ENCODE assay signal across 10 mouse cellular contexts in the genomic region with DNA sequence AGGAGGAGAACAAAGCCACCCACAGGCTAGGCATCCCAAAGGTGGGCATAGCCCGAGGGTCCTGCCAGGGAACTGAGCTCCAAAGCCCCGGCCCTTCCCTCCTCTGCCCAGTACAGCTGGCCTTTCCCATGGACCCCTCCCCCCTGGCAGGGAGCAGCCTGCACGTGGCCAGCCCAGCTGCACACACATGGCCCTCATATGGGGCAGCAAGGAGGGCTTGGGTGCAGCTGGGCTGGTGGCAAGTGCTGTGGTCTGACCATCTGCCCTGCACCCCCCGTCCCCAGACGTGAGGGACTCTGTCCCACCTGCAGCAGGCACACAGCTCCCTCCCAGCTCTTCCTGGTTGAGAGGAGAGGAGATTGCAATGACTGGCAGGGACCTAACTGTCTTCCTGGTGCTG. TPM values are rescaled to one million over a fixed set of nuclear protein-coding genes. Genes with fewer than 3 reads are reported as not detected.
DNase-seq lines count a peak whose midpoint lies in the region; ATAC-seq and TF ChIP-seq lines count a peak whose summit lies in the region.
"Had no signal": no experiment of that assay in that cellular context is flagged by ENCODE, and none has a peak within 500 bp of the region (broad histone marks: within the 10 kb centered on the region; RNA-seq: fewer than 3 reads in every experiment).

No protein-coding gene starts in this region.

- no peak for TF ChIP-seq EP300 in heart, postnatal 0 days (IDR thresholded peaks at IDR 0.05; ENCODE audit: low read depth)

- no peak overlapping the region for H3ac ChIP-seq in myocyte (ENCODE audit: control insufficient read depth, insufficient read length)

- H3K4me2 ChIP-seq in heart, embryonic 14.5 days (ENCODE audit: low read length): peak overlapping the region; percentile 19
- peak overlapping the region; percentile 15; the same call in 1 of the 2 replicates for H3K4me2 ChIP-seq in midbrain, embryonic 13.5 days (replicated peaks)
- no peak overlapping the region for H3K4me2 ChIP-seq in midbrain, embryonic 11.5 days
- H3K4me2 ChIP-seq in heart, postnatal 0 days (ENCODE audit: low read depth, low read length): peak overlapping the region; percentile 9; the same call in 1 of the 2 replicates
- no peak overlapping the region for H3K4me2 ChIP-seq in myocyte (ENCODE audit: low read depth)

- H3K27me3 ChIP-seq in heart, embryonic 14.5 days (ENCODE audit: control insufficient read depth, insufficient read depth, low read length): no peaks in the 10 kb centered on the region
- H3K27me3 ChIP-seq in midbrain, embryonic 13.5 days: peaks cover 69% of the 10 kb centered on the region
- peaks cover 23% of the 10 kb centered on the region for H3K27me3 ChIP-seq in midbrain, embryonic 11.5 days (ENCODE audit: control insufficient read depth, insufficient read depth, low read length)
- H3K27me3 ChIP-seq in heart, postnatal 0 days (ENCODE audit: control insufficient read depth, insufficient read depth, low read length): no peaks in the 10 kb centered on the region
- H3K27me3 ChIP-seq in myocyte (ENCODE audit: control insufficient read depth, insufficient read depth, insufficient read length): no peaks in the 10 kb centered on the region

- WGBS in heart, embryonic 14.5 days: 41% methylated on average over 5 of the region's 5 CpGs
- 28% methylated on average over 5 of the region's 5 CpGs for WGBS in midbrain, embryonic 13.5 days
- 39% methylated on average over 5 of the region's 5 CpGs for WGBS in midbrain, embryonic 11.5 days
- WGBS in heart, postnatal 0 days: 45% methylated on average over 5 of the region's 5 CpGs

- TF ChIP-seq CTCF in heart, postnatal 0 days (IDR thresholded peaks at IDR 0.05; ENCODE audit: low read depth): no peak

- H3K9me3 ChIP-seq in heart, embryonic 14.5 days (ENCODE audit: control insufficient read depth, low read length): no peaks in the 10 kb centered on the region
- H3K9me3 ChIP-seq in midbrain, embryonic 13.5 days: no peaks in the 10 kb centered on the region
- no peaks in the 10 kb centered on the region for H3K9me3 ChIP-seq in midbrain, embryonic 11.5 days (ENCODE audit: control insufficient read depth, low read length)
- H3K9me3 ChIP-seq in heart, postnatal 0 days (replicated peaks; ENCODE audit: control insufficient read depth, low read length): no peaks in the 10 kb centered on the region

- peaks cover 17 to 33% of the 10 kb centered on the region in 2 experiments for H3K4me1 ChIP-seq in heart, embryonic 14.5 days (ENCODE audit: control insufficient read depth in 2 of 2, insufficient read depth in 2 of 2, low read length in 2 of 2)
- peaks cover 44% of the 10 kb centered on the region for H3K4me1 ChIP-seq in midbrain, embryonic 13.5 days (replicated peaks)
- peaks cover 26% of the 10 kb centered on the region for H3K4me1 ChIP-seq in midbrain, embryonic 11.5 days (ENCODE audit: control insufficient read depth, insufficient read depth, low read length)
- peaks cover 13% of the 10 kb centered on the region for H3K4me1 ChIP-seq in heart, postnatal 0 days (ENCODE audit: control insufficient read depth, insufficient read depth)

- TF ChIP-seq POLR2A in myocyte (IDR thresholded peaks at IDR 0.05; ENCODE audit: insufficient read length, low read depth): no peak

- no peak overlapping the region for H3K27ac ChIP-seq in heart, embryonic 14.5 days (replicated peaks in 1 of 2; ENCODE audit: control insufficient read depth in 1 of 2, insufficient read depth in 1 of 2, low read depth in 2 of 2, low read length in 2 of 2)
- no peak overlapping the region for H3K27ac ChIP-seq in midbrain, embryonic 13.5 days
- no peak overlapping the region for H3K27ac ChIP-seq in midbrain, embryonic 11.5 days (ENCODE audit: low read depth, low read length)
- no peak overlapping the region for H3K27ac ChIP-seq in heart, postnatal 0 days (ENCODE audit: low read depth)
- H3K27ac ChIP-seq: macrophage had no signal

- no peak overlapping the region for H3K4me3 ChIP-seq in heart, embryonic 14.5 days (ENCODE audit: control insufficient read depth in 1 of 2, insufficient read depth in 1 of 2, low read depth in 1 of 2, low read length in 2 of 2)
- H3K4me3 ChIP-seq in midbrain, embryonic 13.5 days (replicated peaks): no peak overlapping the region
- H3K4me3 ChIP-seq in midbrain, embryonic 11.5 days (ENCODE audit: low read depth, low read length): no peak overlapping the region
- no peak overlapping the region for H3K4me3 ChIP-seq in heart, postnatal 0 days (ENCODE audit: low read depth, low read length)
- no peak overlapping the region for H3K4me3 ChIP-seq in myocyte

- H3K79me2 ChIP-seq in myocyte (ENCODE audit: control insufficient read depth, insufficient read depth): no peaks in the 10 kb centered on the region

- no peaks in the 10 kb centered on the region for H3K36me3 ChIP-seq in heart, embryonic 14.5 days (ENCODE audit: control insufficient read depth, insufficient read depth, low read length)
- H3K36me3 ChIP-seq in midbrain, embryonic 13.5 days: no peaks in the 10 kb centered on the region
- no peaks in the 10 kb centered on the region for H3K36me3 ChIP-seq in midbrain, embryonic 11.5 days (ENCODE audit: control insufficient read depth, insufficient read depth, low read length)
- H3K36me3 ChIP-seq in heart, postnatal 0 days (replicated peaks; ENCODE audit: control insufficient read depth, insufficient read depth, low read length): no peaks in the 10 kb centered on the region; the same call in 1 of the 2 replicates
- H3K36me3 ChIP-seq in myocyte (ENCODE audit: control insufficient read depth, insufficient read depth): no peaks in the 10 kb centered on the region

- H3K9ac ChIP-seq in heart, embryonic 14.5 days (ENCODE audit: low read length): no peak overlapping the region
- no peak overlapping the region for H3K9ac ChIP-seq in midbrain, embryonic 13.5 days (replicated peaks)
- no peak overlapping the region for H3K9ac ChIP-seq in midbrain, embryonic 11.5 days (ENCODE audit: low read length)
- no peak overlapping the region for H3K9ac ChIP-seq in heart, postnatal 0 days (replicated peaks; ENCODE audit: low read depth, low read length)

- ATAC-seq in heart, embryonic 14.5 days (ENCODE audit: insufficient number of reproducible peaks, insufficient read depth, low FRiP score, low read depth): no peak
- ATAC-seq in midbrain, embryonic 13.5 days: peak; percentile 31; the same call in 1 of the 2 replicates
- ATAC-seq in midbrain, embryonic 11.5 days (ENCODE audit: low FRiP score): no peak
- no peak for ATAC-seq in heart, postnatal 0 days (ENCODE audit: insufficient read depth, low read depth)

- DNase-seq in heart, postnatal 4 days: no peak
- DNase-seq in midbrain, embryonic 11.5 days (ENCODE audit: low spot score, missing footprints): no peak
- no peak for DNase-seq in heart, postnatal 0 days (ENCODE audit: low spot score)
- no peak for DNase-seq in frontal cortex, postnatal 36 days (ENCODE audit: low spot score in 2 of 2)
- DNase-seq: adrenal gland, postnatal 25 days; thymus, adult 18-20 months had no signal

TF ChIP-seq in myocyte, 11 proteins besides CTCF, POLR2A, EP300 and RAD21:
- peak in 2 of 3 experiments; percentile 99 for TF ChIP-seq MYOG (IDR thresholded peaks at IDR 0.05; ENCODE audit: control insufficient read depth in 1 of 3, insufficient read depth in 1 of 3, insufficient read length in 2 of 3, low read depth in 2 of 3)
- peak; percentile 98 for TF ChIP-seq TCF3 (IDR thresholded peaks at IDR 0.05; ENCODE audit: insufficient read length, low read depth)
- peak in 2 of 3 experiments; percentile 92 to 93 for TF ChIP-seq MYOD1 (IDR thresholded peaks at IDR 0.05; ENCODE audit: control insufficient read depth in 1 of 3, insufficient read length in 2 of 3, low read depth in 2 of 3)
- TF ChIP-seq TCF12 (IDR thresholded peaks at IDR 0.05; ENCODE audit: insufficient read depth, poor library complexity, severe bottlenecking): peak; percentile 61
- no peak for TF ChIP-seq MAX (IDR thresholded peaks at IDR 0.05; ENCODE audit: low read depth)
- no peak for TF ChIP-seq POLR2AphosphoS2 (IDR thresholded peaks at IDR 0.05; ENCODE audit: insufficient read length, low read depth)

RNA-seq across cellular contexts. Expression of a gene that starts 4.5 kb away (rescaled TPM):
- 8.9 and 12.0 TPM in 2 replicates for polyA plus RNA-seq in heart, embryonic 14.5 days (2014; fragmentation: Nextera tagmentation; extraction: Ambion mirVana)
- total RNA-seq in heart, postnatal 4 days (2021): 1 to 10 TPM; 7.2 to 8.6 TPM
- polyA plus RNA-seq in midbrain, embryonic 13.5 days (2015; fragmentation: Nextera tagmentation; extraction: Ambion mirVana): 2.2 and 3.8 TPM in 2 replicates
- 4.8 and 6.1 TPM in 2 replicates for polyA plus RNA-seq in midbrain, embryonic 11.5 days (2014; fragmentation: Nextera tagmentation; extraction: Ambion mirVana)
- total RNA-seq in heart, postnatal 0 days (2014; rRNA removed; ENCODE audit: low replicate concordance): 4.5 and 14.7 TPM in 2 replicates
- polyA plus RNA-seq in heart, postnatal 0 days (2015; fragmentation: Nextera tagmentation; extraction: Ambion mirVana): 7.1 and 8.6 TPM in 2 replicates
- polyA plus RNA-seq in myocyte (2012; fragmentation: generic; extraction: Trizol): 2.1 TPM
- polyA plus RNA-seq: macrophage had no signal

Comparison
In these comparisons a context has a peak if more than half of its experiments do, and no peak if none do; other contexts are left out.
1. H3K4me2 ChIP-seq: peak in heart, embryonic 14.5 days (single experiment), midbrain, embryonic 13.5 days (single experiment) and heart, postnatal 0 days (single experiment); none in midbrain, embryonic 11.5 days (single experiment) and myocyte (single experiment).